ENCODE assay signal across 9 mouse cellular contexts in the genomic region with DNA sequence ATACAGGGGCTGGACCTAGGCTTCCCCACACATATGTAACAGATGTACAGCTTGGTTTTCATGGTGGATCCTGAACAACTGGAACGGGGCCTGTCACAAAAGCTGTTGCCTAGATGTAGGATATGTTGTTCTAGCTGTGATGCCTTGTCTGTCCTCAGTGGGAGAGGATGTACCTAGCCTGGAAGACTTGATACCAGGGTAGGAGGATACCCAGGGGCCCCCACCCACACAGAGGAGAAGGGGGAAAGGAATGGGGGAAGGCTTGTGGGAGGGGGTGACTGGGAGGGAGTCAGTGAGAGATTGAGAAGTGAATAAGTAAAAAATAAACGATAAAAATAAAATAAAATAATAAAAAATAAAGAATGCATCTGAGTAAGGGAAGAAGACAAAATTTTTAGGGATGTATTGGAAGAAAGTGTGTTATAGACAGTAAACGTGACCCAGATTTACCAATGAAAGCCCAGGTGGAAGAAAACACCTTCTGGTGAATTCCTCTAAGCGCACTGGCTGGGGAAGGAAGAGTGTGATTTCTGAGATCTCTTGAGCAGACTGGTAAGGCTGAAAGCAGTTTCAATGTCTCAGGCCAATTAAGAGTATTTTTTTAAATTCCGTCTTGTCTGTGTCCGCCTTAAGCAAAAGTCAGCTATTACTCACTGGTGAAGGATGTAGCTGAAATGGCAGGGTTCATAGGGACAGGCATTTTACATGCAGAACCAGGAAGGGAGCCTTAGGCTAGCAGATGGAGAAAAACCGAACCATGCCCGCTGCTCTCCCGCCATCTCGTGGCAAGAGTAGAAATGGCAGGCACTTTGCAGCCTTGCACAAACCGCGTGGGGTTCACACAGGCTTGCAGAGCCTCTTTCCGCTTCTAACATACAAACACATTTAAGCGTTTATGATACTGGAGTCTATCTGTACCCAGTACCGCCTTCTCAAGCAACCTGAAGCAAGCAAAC. TPM values are rescaled to one million over a fixed set of nuclear protein-coding genes. Genes with fewer than 3 reads are reported as not detected.
DNase-seq lines count a peak whose midpoint lies in the region; ATAC-seq and TF ChIP-seq lines count a peak whose summit lies in the region.
"Had no signal": no experiment of that assay in that cellular context is flagged by ENCODE, and none has a peak within 500 bp of the region (broad histone marks: within the 10 kb centered on the region; RNA-seq: fewer than 3 reads in every experiment).

No protein-coding gene starts in this region.

- H3K79me2 ChIP-seq in MEL (ENCODE audit: control insufficient read depth, insufficient read depth, low read length, poor library complexity): no peaks in the 10 kb centered on the region

- H3K27ac ChIP-seq in MEL (ENCODE audit: control insufficient read depth, low read depth, low read length): no peak overlapping the region
- H3K27ac ChIP-seq in forebrain, embryonic 14.5 days (ENCODE audit: low read depth, low read length): no peak overlapping the region
- H3K27ac ChIP-seq: liver, embryonic 15.5 days had no signal

- peak; percentile 81 for TF ChIP-seq RAD21 in MEL (IDR thresholded peaks at IDR 0.05; ENCODE audit: low read depth, low read length)

- no peaks in the 10 kb centered on the region for H3K27me3 ChIP-seq in MEL (ENCODE audit: control insufficient read depth in 1 of 2, insufficient read depth in 2 of 2, low read length in 2 of 2)
- H3K27me3 ChIP-seq in forebrain, embryonic 14.5 days (replicated peaks; ENCODE audit: control insufficient read depth, insufficient read depth, low read length): no peaks in the 10 kb centered on the region
- H3K27me3 ChIP-seq: liver, embryonic 15.5 days had no signal

- DNase-seq in MEL (ENCODE audit: low read depth, low spot score): peak; percentile 63
- DNase-seq in c-Kit-positive CD71-positive TER-119-negative erythroid progenitor cells, embryonic 14.5 days (ENCODE audit: low read depth): peak; percentile 4
- peak; percentile 91 for DNase-seq in forebrain, embryonic 14.5 days (ENCODE audit: low spot score)
- peak; percentile 56 to 67 for DNase-seq in heart, postnatal 36 days
- peak; percentile 86 for DNase-seq in layer of hippocampus, adult 11-12 months (ENCODE audit: low spot score)
- peak; percentile 46 for DNase-seq in lung, adult 2 months
- peak; percentile 75 for DNase-seq in ovary, postnatal 14 days (ENCODE audit: low spot score)
- peak; percentile 47 to 62 for DNase-seq in urinary bladder, postnatal 36 days (ENCODE audit: low spot score in 2 of 2)

- peak; percentile 95 for ATAC-seq in forebrain, embryonic 14.5 days

- intact Hi-C loops in heart, postnatal 36 days (cut with DNase I): loop anchor here (10.0 kb wide), 2 partner anchors 1628 to 1778 kb away; no protein-coding TSS in a partner anchor

- peak; percentile 61 to 82 (median 74) for TF ChIP-seq CTCF in MEL (IDR thresholded peaks at IDR 0.05 in 2 of 3, conservative IDR thresholded peaks at IDR 0.05 in 1 of 3; ENCODE audit: control insufficient read depth in 1 of 3, insufficient read depth in 1 of 3, low read depth in 2 of 3, low read length in 3 of 3, poor library complexity in 1 of 3, severe bottlenecking in 1 of 3)
- peak; percentile 96 for TF ChIP-seq CTCF in lung, adult 2 months (IDR thresholded peaks at IDR 0.05; ENCODE audit: insufficient read depth, low read length)

- no peak for TF ChIP-seq EP300 in MEL (IDR thresholded peaks at IDR 0.05; ENCODE audit: low read depth in 1 of 2, low read length in 2 of 2)

- no peak overlapping the region for H3K4me2 ChIP-seq in forebrain, embryonic 14.5 days (ENCODE audit: low read length)
- H3K4me2 ChIP-seq: liver, embryonic 15.5 days had no signal

- H3K9ac ChIP-seq in MEL (ENCODE audit: control insufficient read depth, low read depth, low read length, poor library complexity, severe bottlenecking): no peak overlapping the region
- no peak overlapping the region for H3K9ac ChIP-seq in forebrain, embryonic 14.5 days (ENCODE audit: low read length)
- H3K9ac ChIP-seq: liver, embryonic 15.5 days had no signal

- H3K4me1 ChIP-seq in MEL (ENCODE audit: control insufficient read depth in 1 of 2, insufficient read depth in 2 of 2, low read length in 2 of 2): no peaks in the 10 kb centered on the region
- no peaks in the 10 kb centered on the region for H3K4me1 ChIP-seq in forebrain, embryonic 14.5 days (ENCODE audit: control insufficient read depth, insufficient read depth, low read length)
- H3K4me1 ChIP-seq in lung, adult 2 months (ENCODE audit: control insufficient read depth, insufficient read depth, low read length): no peaks in the 10 kb centered on the region
- H3K4me1 ChIP-seq: liver, embryonic 15.5 days had no signal

- no peak for TF ChIP-seq POLR2A in MEL (IDR thresholded peaks at IDR 0.05; ENCODE audit: control insufficient read depth in 1 of 2, insufficient read depth in 1 of 2, low read depth in 1 of 2, low read length in 2 of 2, poor library complexity in 1 of 2)
- no peak for TF ChIP-seq POLR2A in lung, adult 2 months (IDR thresholded peaks at IDR 0.05; ENCODE audit: borderline replicate concordance, extremely low read depth, low read depth, low read length)

- no peaks in the 10 kb centered on the region for H3K36me3 ChIP-seq in MEL (ENCODE audit: control insufficient read depth in 1 of 2, insufficient read depth in 2 of 2, low read length in 2 of 2)
- H3K36me3 ChIP-seq in forebrain, embryonic 14.5 days (ENCODE audit: control insufficient read depth, insufficient read depth, low read length): no peaks in the 10 kb centered on the region
- H3K36me3 ChIP-seq: liver, embryonic 15.5 days had no signal

- no peaks in the 10 kb centered on the region for H3K9me3 ChIP-seq in MEL (replicated peaks; ENCODE audit: insufficient read depth, low read length)
- no peaks in the 10 kb centered on the region for H3K9me3 ChIP-seq in forebrain, embryonic 14.5 days (replicated peaks; ENCODE audit: control insufficient read depth, low read length)
- H3K9me3 ChIP-seq: liver, embryonic 15.5 days had no signal

- 25% methylated on average over 15 of the region's 15 CpGs for WGBS in forebrain, embryonic 14.5 days
- 26% methylated on average over 15 of the region's 15 CpGs for WGBS in lung, adult 2 months

- peak overlapping the region in 1 of 2 experiments; percentile 21; a peak in 1 of 4 replicates for H3K4me3 ChIP-seq in MEL (ENCODE audit: control insufficient read depth in 1 of 2, insufficient read depth in 1 of 2, low read depth in 2 of 2, low read length in 2 of 2)
- H3K4me3 ChIP-seq in forebrain, embryonic 14.5 days (ENCODE audit: low read depth, low read length): no peak overlapping the region
- H3K4me3 ChIP-seq in lung, adult 2 months (replicated peaks; ENCODE audit: extremely low read depth, low read depth, low read length): no peak overlapping the region
- H3K4me3 ChIP-seq: liver, embryonic 15.5 days had no signal

TF ChIP-seq in MEL, 35 proteins besides CTCF, POLR2A, EP300 and RAD21:
- TF ChIP-seq TCF12 (IDR thresholded peaks at IDR 0.05; ENCODE audit: low read depth, low read length) (no peak), SIN3A (IDR thresholded peaks at IDR 0.05; ENCODE audit: low read length) (0 out of 2 replicates have a peak, but pooled peaks have one; percentile 16), BHLHE40 (IDR thresholded peaks at IDR 0.05; ENCODE audit: borderline replicate concordance, low read depth, low read length) (no peak), ELF1 (IDR thresholded peaks at IDR 0.05; ENCODE audit: low read depth, low read length) (0 out of 2 replicates have a peak, but pooled peaks have one; percentile 5), ZC3H11A (IDR thresholded peaks at IDR 0.05; ENCODE audit: low read depth, low read length) (peak; percentile 71), MYC (IDR thresholded peaks at IDR 0.05; ENCODE audit: low read depth, low read length) (no peak), USF2 (IDR thresholded peaks at IDR 0.05; ENCODE audit: borderline replicate concordance in 1 of 2, insufficient read depth in 1 of 2, low read depth in 1 of 2, low read length in 2 of 2) (no peak), NELFE (IDR thresholded peaks at IDR 0.05; ENCODE audit: low read depth, low read length) (no peak), MYB (IDR thresholded peaks at IDR 0.05; ENCODE audit: low read depth, low read length) (no peak), MAZ (IDR thresholded peaks at IDR 0.05; ENCODE audit: low read depth, low read length) (no peak), CHD2 (IDR thresholded peaks at IDR 0.05; ENCODE audit: low read length) (no peak), TBP (IDR thresholded peaks at IDR 0.05; ENCODE audit: low read depth, low read length) (no peak), CHD1 (IDR thresholded peaks at IDR 0.05; ENCODE audit: low read depth, low read length) (no peak), ZMIZ1 (IDR thresholded peaks at IDR 0.05; ENCODE audit: low read depth, low read length) (no peak), GATA1 (IDR thresholded peaks at IDR 0.05; ENCODE audit: low read depth, low read length) (no peak), TAL1 (IDR thresholded peaks at IDR 0.05; ENCODE audit: low read length) (no peak), SMC3 (IDR thresholded peaks at IDR 0.05; ENCODE audit: low read depth, low read length) (peak; percentile 80)

RNA-seq across cellular contexts. Expression of a gene that starts 8.1 kb away (rescaled TPM):
- not detected in 2 replicates for total RNA-seq in MEL (2012; rRNA removed)
- not detected for polyA plus RNA-seq in MEL (2012; ENCODE audit: insufficient read depth in 1 of 2, insufficient read length in 2 of 2, low read depth in 1 of 2, low replicate concordance in 2 of 2, missing spikeins in 1 of 2)
- not detected in 2 replicates for polyA plus RNA-seq in forebrain, embryonic 14.5 days (2014; fragmentation: Nextera tagmentation; extraction: Ambion mirVana)
- total RNA-seq in heart, postnatal 36 days (2021): not detected
- not detected in 2 replicates for polyA plus RNA-seq in lung, adult 2 months (2012; rRNA removed)
- polyA plus RNA-seq: liver, embryonic 15.5 days had no signal

Comparison
In these comparisons a context has a peak if more than half of its experiments do, and no peak if none do; other contexts are left out.
1. DNase-seq: peak in every context shown above with its lines; median percentile 91 in forebrain, embryonic 14.5 days; 86 in layer of hippocampus, adult 11-12 months; 75 in ovary, postnatal 14 days; 63 in MEL; 62 in heart, postnatal 36 days; 54 in urinary bladder, postnatal 36 days; 46 in lung, adult 2 months; 4 in c-Kit-positive CD71-positive TER-119-negative erythroid progenitor cells, embryonic 14.5 days.